Mouse (Mus musculus): ENCODE results near the gene Fezf1. TPM values are rescaled to one million over a fixed set of nuclear protein-coding genes. Genes with fewer than 3 reads are reported as not detected.

Gene Fezf1
- total RNA-seq, 2 experiments from 2014 or later = 0.19 to 0.23 TPM

GRCm38 (mm10) chr6:23254644-23255043 lies 6.5 kb upstream of the Fezf1 start:
- intact Hi-C loops (cut with DNase I) = loop anchor here (5.0 kb wide), 1 partner anchor 962 kb away; no protein-coding TSS in a partner anchor
- no peak overlapping the region for H3K27ac ChIP-seq
- H3K4me3 ChIP-seq = no peak overlapping the region
- DNase-seq (ENCODE audit: extremely low spot score in 1 of 2, low spot score in 2 of 2) = no peak
- no peak for TF ChIP-seq CTCF (IDR thresholded peaks at IDR 0.05)

DNA sequence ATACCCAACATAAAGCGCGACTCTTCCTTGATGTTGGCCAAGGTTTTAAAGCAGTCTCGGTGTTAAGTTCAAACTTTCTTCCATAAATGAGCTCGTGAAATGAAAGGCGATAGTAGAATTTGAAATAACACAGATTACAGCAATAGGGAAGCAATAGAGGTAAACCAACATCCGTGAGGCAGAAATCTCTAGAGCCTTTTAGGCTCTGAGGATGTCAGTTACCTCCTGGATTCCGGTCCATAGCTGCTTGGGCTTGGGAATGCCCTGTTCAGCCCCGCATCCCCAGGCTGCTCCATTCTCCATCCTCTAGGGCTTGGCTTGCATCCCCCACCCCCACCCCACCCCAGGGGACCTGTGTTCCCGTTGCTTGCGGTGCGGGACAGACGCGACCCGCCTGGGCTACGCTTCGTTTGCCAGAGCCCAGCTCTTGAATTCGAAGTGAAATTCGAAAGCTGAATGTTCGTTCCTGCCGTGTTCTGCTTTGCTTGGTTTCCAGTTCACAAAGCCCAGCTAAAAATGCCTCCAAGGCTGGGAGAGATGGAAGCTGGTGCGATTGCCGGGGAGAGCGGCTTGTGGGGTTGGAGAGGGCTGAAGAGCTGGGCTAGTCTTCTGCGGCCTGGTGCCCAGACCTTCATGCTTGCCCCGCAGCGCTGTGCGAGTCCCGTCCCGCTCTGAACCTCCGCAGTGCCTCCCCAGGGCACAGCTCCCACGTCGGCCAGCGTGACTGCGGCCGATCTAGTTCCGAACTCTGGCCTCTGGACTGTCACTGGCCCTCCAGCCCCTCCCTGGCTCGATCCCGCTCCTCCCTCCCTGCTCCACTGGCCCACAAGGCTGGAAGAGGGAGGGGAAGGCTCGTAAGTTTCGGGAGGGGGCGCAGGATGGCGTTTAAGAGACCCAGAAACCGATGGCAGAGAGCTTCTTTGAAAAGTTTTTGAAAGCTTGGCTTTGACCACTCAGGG lies 5.5 kb upstream of the Fezf1 start:
- TF ChIP-seq CTCF (IDR thresholded peaks at IDR 0.05) = no peak
- intact Hi-C loops (cut with DNase I) = loop anchor here (5.0 kb wide), 1 partner anchor 961 kb away; no protein-coding TSS in a partner anchor
- DNase-seq (ENCODE audit: extremely low spot score in 1 of 2, low spot score in 2 of 2) = no peak
- Histone ChIP-seq H3K27ac (no peak overlapping the region), H3K4me3 (no peak overlapping the region)

DNA sequence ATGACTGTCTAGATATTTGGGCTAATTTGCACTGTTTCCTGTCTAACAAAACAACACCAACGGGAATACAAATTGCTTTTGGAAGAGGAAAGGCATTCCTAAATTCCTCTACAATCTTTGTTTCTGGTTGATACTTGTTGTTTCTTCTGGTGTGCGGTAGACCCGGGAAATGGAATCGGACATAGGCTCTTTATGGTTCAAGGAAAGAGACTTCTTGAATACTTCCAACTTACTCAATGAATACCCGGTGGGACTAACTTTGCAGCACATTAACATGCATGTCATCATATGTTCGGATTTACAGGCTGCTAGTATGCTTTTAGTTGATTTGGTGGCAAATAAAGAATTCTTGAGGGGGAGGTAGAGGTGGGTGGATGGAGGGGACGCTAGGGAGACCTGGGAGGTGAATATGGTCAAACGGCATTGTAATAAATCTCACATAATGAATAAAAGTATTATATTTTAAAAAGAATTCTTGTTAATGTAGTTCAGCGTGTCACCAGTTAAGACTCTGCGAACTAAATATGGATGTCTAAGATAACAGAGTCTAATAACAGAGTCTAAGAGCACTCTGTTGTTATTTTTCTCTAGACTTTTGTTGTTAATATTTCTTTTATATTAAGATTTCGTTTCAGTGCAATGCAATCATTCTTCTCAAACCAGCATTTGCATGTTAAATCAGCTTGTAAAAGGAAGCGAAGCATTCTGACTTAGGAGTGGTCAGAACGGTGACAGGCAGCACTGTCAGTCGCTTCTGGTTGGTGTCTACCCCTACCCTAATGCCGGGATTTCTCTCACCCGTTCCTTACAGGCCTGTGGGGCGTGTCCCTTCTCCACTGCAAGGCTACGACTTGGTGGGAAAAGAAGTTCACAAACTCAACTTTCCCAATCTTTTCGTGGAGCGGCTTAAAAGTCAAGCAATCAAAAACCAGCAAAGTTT lies 4.3 kb upstream of the Fezf1 start:
- no peak for TF ChIP-seq CTCF (IDR thresholded peaks at IDR 0.05)
- no peak overlapping the region for H3K4me3 ChIP-seq
- intact Hi-C loops (cut with DNase I) = loop anchor here (5.0 kb wide), 1 partner anchor 960 kb away; no protein-coding TSS in a partner anchor
- no peak for DNase-seq (ENCODE audit: extremely low spot score in 1 of 2, low spot score in 2 of 2)
- no peak overlapping the region for H3K27ac ChIP-seq

- TF ChIP-seq CTCF (IDR thresholded peaks at IDR 0.05) = no peak
- Histone ChIP-seq H3K27ac (no peak overlapping the region), H3K4me3 (no peak overlapping the region)
- no peak for DNase-seq (ENCODE audit: extremely low spot score in 1 of 2, low spot score in 2 of 2)
- intact Hi-C loops (cut with DNase I) = loop anchor here (5.0 kb wide), 1 partner anchor 959 kb away; no protein-coding TSS in a partner anchor
Measured at GRCm38 (mm10) chr6:23251431-23251830, 3.3 kb upstream of the Fezf1 start.

GRCm38 (mm10) chr6:23250288-23250955 lies 2.3 kb upstream of the Fezf1 start:
- Histone ChIP-seq H3K27ac (no peak overlapping the region), H3K4me3 (no peak overlapping the region)
- intact Hi-C loops (cut with DNase I) = loop anchor here (5.0 kb wide), 1 partner anchor 958 kb away; no protein-coding TSS in a partner anchor
- no peak for DNase-seq (ENCODE audit: extremely low spot score in 1 of 2, low spot score in 2 of 2)
- no peak for TF ChIP-seq CTCF (IDR thresholded peaks at IDR 0.05)

- Histone ChIP-seq H3K27ac (no peak overlapping the region), H3K4me3 (no peak overlapping the region)
- no peak; the same call in 1 of the 2 replicates for TF ChIP-seq CTCF (IDR thresholded peaks at IDR 0.05)
- intact Hi-C loops (cut with DNase I) = loop anchor here (5.0 to 10.0 kb wide), 2 partner anchors 957 to 1045 kb away; no protein-coding TSS in a partner anchor
- no peak for DNase-seq (ENCODE audit: extremely low spot score in 1 of 2, low spot score in 2 of 2)
Measured at GRCm38 (mm10) chr6:23249616-23250287, 1.6 kb upstream of the Fezf1 start.

DNA sequence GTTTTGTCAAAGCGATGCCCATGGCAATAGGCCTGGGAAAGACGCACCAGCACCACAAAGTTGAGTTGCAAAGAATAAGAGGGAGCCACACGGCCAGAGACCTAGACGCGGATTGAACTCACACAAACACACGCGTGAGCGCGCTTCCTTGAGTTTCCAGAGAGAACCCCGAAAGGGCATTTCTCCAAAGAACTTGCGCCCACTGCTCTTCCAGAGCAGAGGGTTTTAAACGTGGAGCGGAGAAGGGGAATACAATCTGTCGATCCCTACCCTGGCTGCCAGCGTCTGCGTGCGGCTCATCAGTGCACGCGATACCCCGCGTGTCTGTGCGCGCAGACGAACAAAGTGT lies 865 bp upstream of the Fezf1 start:
- intact Hi-C loops (cut with DNase I) = loop anchor here (10.0 kb wide), 1 partner anchor 1044 kb away; no protein-coding TSS in a partner anchor
- Histone ChIP-seq H3K27ac (no peak overlapping the region), H3K4me3 (no peak overlapping the region)
- DNase-seq (ENCODE audit: extremely low spot score in 1 of 2, low spot score in 2 of 2) = no peak
- no peak for TF ChIP-seq CTCF (IDR thresholded peaks at IDR 0.05)

GRCm38 (mm10) chr6:23247512-23248312 lies 450 bp downstream of the Fezf1 start:
- Histone ChIP-seq H3K4me3 (no peak overlapping the region), H3K27ac (no peak overlapping the region)
- DNase-seq (ENCODE audit: extremely low spot score in 1 of 2, low spot score in 2 of 2) = no peak
- TF ChIP-seq CTCF (IDR thresholded peaks at IDR 0.05) = no peak
- intact Hi-C loops (cut with DNase I) = loop anchor here (10.0 kb wide), 1 partner anchor 1043 kb away; no protein-coding TSS in a partner anchor

- no peak for DNase-seq (ENCODE audit: extremely low spot score in 1 of 2, low spot score in 2 of 2)
- Histone ChIP-seq H3K4me3 (no peak overlapping the region), H3K27ac (no peak overlapping the region)
- intact Hi-C loops (cut with DNase I) = loop anchor here (10.0 kb wide), 1 partner anchor 1042 kb away; no protein-coding TSS in a partner anchor
- TF ChIP-seq CTCF (IDR thresholded peaks at IDR 0.05) = no peak
Measured at GRCm38 (mm10) chr6:23246790-23247511, 1.2 kb downstream of the Fezf1 start.

Measured in left cerebral cortex, adult 2 months (tissue).